Mouse (Mus musculus): ENCODE results near the gene Zmym3.

Gene Zmym3

DNA sequence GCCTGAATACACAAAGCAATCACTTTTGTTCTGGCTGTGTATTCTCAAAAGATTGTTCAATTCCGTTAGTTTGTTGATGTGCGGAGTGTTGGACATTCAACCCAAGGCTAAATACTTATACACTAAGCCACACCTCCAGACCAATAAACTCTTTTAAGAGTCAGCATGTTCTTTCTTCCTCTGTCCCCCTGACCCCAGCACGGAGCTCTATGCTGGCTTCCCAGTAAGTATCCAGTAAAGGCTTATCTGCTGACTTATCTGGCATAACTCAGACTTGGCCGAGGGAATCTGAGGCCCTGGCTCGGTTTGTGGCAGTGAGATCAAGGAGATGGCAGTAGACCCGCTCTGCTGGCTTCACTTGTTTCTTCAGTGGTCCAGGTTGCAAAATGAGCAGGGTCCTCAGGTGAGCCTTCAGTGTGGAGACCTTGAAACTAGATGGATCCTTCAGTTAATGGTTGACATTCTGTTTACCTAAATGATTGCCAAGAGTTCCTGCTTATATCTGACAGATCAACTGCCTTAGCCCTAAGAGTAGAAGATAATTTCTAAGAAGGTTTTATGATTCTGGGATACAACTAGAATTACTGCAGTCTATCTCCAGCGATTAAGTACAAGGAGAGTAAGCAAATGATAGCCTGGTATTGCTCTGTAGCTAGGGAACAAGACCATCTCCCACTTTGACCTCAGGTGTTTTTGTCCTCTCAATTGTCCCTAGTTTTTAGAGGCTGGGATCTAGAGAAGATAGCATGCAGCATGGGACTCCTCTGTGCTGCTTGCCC lies 44.3 kb downstream of the Zmym3 start, which contains the start of gene Gjb1:
Gene Gjb1 (plus strand): TSS at position 189 of the 779 bp plus-strand sequence.
- no peak for DNase-seq (ENCODE audit: extremely low read depth, insufficient read length, low spot score)

GRCm38 (mm10) chrX:101372946-101373345 lies 47.7 kb downstream of the Zmym3 start:
- no peak for DNase-seq (ENCODE audit: extremely low read depth, insufficient read length, low spot score)

DNA sequence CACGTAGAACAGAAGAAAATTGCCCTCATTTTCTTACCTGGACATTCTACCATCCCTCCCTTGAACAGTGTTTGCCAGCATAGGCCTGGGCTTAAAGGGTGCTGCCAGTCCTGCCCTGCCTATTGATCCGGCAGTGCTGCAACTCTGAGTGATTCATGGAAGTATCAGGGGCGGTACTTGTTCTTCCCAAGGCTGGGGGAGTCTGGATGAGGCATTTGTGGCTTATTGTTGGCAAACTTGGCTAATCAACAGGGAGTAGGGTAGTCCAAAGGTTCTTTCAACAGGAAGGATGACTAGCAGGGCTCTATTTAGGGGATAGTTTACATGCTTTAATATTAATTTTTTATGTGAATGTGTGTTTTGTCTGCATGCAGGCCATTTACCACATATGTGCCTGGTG lies 50.1 kb downstream of the Zmym3 start:
- DNase-seq (ENCODE audit: extremely low read depth, insufficient read length, low spot score) = no peak

DNA sequence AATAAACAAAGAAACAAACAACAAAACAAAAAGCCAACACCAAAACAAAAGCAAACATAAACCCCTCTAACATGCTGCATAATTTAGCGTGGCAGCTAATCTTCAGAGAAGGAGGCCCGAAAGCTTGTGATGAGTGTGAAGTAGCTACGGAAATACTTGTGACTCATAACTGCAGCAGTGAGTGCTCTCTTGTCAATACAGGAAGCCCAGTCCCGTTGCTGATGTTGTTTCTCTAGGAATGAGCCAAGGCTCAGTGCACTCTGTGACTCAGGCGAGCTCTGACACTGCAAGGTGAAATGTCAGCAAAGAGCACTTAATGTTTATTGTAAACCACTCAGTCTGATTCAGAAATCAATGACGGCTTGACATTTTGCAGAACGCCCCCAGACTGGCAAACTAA lies 51.6 kb downstream of the Zmym3 start:
- peak; percentile 18 for DNase-seq (ENCODE audit: extremely low read depth, insufficient read length, low spot score)

- DNase-seq (ENCODE audit: extremely low read depth, insufficient read length, low spot score) = peak; percentile 5
These were observed 61.7 kb downstream of the Zmym3 start for GRCm38 (mm10) chrX:101358902-101359301.

Measured in 3134 (cell line).